Mouse (Mus musculus): ENCODE results near the gene Micall1. TPM values are rescaled to one million over a fixed set of nuclear protein-coding genes. Genes with fewer than 3 reads are reported as not detected.

Gene Micall1
- polyA plus RNA-seq, 1 experiment from 2014 or later: 5.5 TPM

GRCm38 (mm10) chr15:79140866-79141565, 32.3 kb downstream of the Micall1 start, which contains the start of the genes Polr2f and 1700088E04Rik:
Gene Polr2f, plus strand, starts transcription at chr15:79141009.
Gene 1700088E04Rik, minus strand, starts transcription at chr15:79141253.
- Histone ChIP-seq H3K27me3 (ENCODE audit: poor library complexity, severe bottlenecking) (no peaks in the 10 kb centered on the region), H3K9me3 (no peaks in the 10 kb centered on the region), H3K4me3 (peak within 1 kb of the TSS; percentile 94), H3K27ac (peak within 1 kb of the TSS; percentile 88), H3K4me1 (peaks cover 33% of the 10 kb centered on the region), H3K36me3 (replicated peaks) (peaks cover 32% of the 10 kb centered on the region)
- peak; percentile 97 for DNase-seq (ENCODE audit: extremely low spot score, low spot score)
- under 1% methylated on average over 57 of the region's 57 CpGs for whole genome bisulfite sequencing

GRCm38 (mm10) chr15:79141566-79141917, 32.8 kb downstream of the Micall1 start:
- Histone ChIP-seq H3K9me3 (no peaks in the 10 kb centered on the region), H3K27me3 (ENCODE audit: poor library complexity, severe bottlenecking) (no peaks in the 10 kb centered on the region), H3K27ac (peak overlapping the region; percentile 88), H3K4me3 (peak overlapping the region; percentile 94), H3K36me3 (replicated peaks) (peaks cover 38% of the 10 kb centered on the region), H3K4me1 (peaks cover 29% of the 10 kb centered on the region)
- DNase-seq (ENCODE audit: extremely low spot score, low spot score): no peak
- 2% methylated on average over 7 of the region's 7 CpGs for WGBS

GRCm38 (mm10) chr15:79143316-79143715, 34.6 kb downstream of the Micall1 start:
- no peak for DNase-seq (ENCODE audit: extremely low spot score, low spot score)
- Histone ChIP-seq H3K27me3 (ENCODE audit: poor library complexity, severe bottlenecking) (no peaks in the 10 kb centered on the region), H3K27ac (no peak overlapping the region), H3K4me3 (no peak overlapping the region), H3K4me1 (peaks cover 29% of the 10 kb centered on the region), H3K9me3 (no peaks in the 10 kb centered on the region), H3K36me3 (replicated peaks) (peaks cover 55% of the 10 kb centered on the region)
- 86% methylated on average over 12 of the region's 12 CpGs for WGBS

GRCm38 (mm10) chr15:79144021-79144420, 35.3 kb downstream of the Micall1 start:
- Histone ChIP-seq H3K4me3 (no peak overlapping the region), H3K36me3 (replicated peaks) (peaks cover 62% of the 10 kb centered on the region), H3K4me1 (peaks cover 29% of the 10 kb centered on the region), H3K9me3 (no peaks in the 10 kb centered on the region), H3K27me3 (ENCODE audit: poor library complexity, severe bottlenecking) (no peaks in the 10 kb centered on the region), H3K27ac (no peak overlapping the region)
- DNase-seq (ENCODE audit: extremely low spot score, low spot score): no peak
- WGBS: 97% methylated on average over 8 of the region's 8 CpGs

- WGBS: 88% methylated on average over 7 of the region's 7 CpGs
- Histone ChIP-seq H3K27ac (no peak overlapping the region), H3K27me3 (ENCODE audit: poor library complexity, severe bottlenecking) (no peaks in the 10 kb centered on the region), H3K9me3 (no peaks in the 10 kb centered on the region), H3K36me3 (replicated peaks) (peaks cover 75% of the 10 kb centered on the region), H3K4me3 (no peak overlapping the region), H3K4me1 (peaks cover 26% of the 10 kb centered on the region)
- no peak for DNase-seq (ENCODE audit: extremely low spot score, low spot score)
These were observed 36.8 kb downstream of the Micall1 start for GRCm38 (mm10) chr15:79145522-79145921.

GRCm38 (mm10) chr15:79148533-79148932, 39.8 kb downstream of the Micall1 start:
- H3K9me3 ChIP-seq: no peaks in the 10 kb centered on the region
- DNase-seq (ENCODE audit: extremely low spot score, low spot score): peak; percentile 85
- peaks cover 94% of the 10 kb centered on the region for H3K36me3 ChIP-seq (replicated peaks)
- no peaks in the 10 kb centered on the region for H3K27me3 ChIP-seq (ENCODE audit: poor library complexity, severe bottlenecking)
- no peak overlapping the region for H3K4me3 ChIP-seq
- H3K4me1 ChIP-seq: peaks cover 27% of the 10 kb centered on the region
- 61% methylated on average over 7 of the region's 7 CpGs for WGBS
- H3K27ac ChIP-seq: no peak overlapping the region

GRCm38 (mm10) chr15:79151881-79152280, 43.2 kb downstream of the Micall1 start:
- 44% methylated on average over 8 of the region's 8 CpGs for WGBS
- DNase-seq (ENCODE audit: extremely low spot score, low spot score): no peak

GRCm38 (mm10) chr15:79152709-79153108, 44.0 kb downstream of the Micall1 start:
- Histone ChIP-seq H3K27ac (peak overlapping the region; percentile 84), H3K27me3 (ENCODE audit: poor library complexity, severe bottlenecking) (no peaks in the 10 kb centered on the region), H3K36me3 (replicated peaks) (peaks cover 56% of the 10 kb centered on the region), H3K4me3 (no peak overlapping the region), H3K9me3 (no peaks in the 10 kb centered on the region), H3K4me1 (peaks cover 53% of the 10 kb centered on the region)
- 43% methylated on average over 6 of the region's 6 CpGs for WGBS
- DNase-seq (ENCODE audit: extremely low spot score, low spot score): no peak

More at GRCm38 (mm10) chr15:79151881-79152280, 43.2 kb downstream of the Micall1 start:
- Histone ChIP-seq H3K4me1 (peaks cover 53% of the 10 kb centered on the region), H3K27ac (peak overlapping the region; percentile 84), H3K27me3 (ENCODE audit: poor library complexity, severe bottlenecking) (no peaks in the 10 kb centered on the region), H3K36me3 (replicated peaks) (peaks cover 65% of the 10 kb centered on the region), H3K9me3 (no peaks in the 10 kb centered on the region), H3K4me3 (no peak overlapping the region)

- Histone ChIP-seq H3K4me3 (no peak overlapping the region), H3K9me3 (no peaks in the 10 kb centered on the region), H3K27ac (peak overlapping the region; percentile 20), H3K27me3 (ENCODE audit: poor library complexity, severe bottlenecking) (peaks cover 26% of the 10 kb centered on the region), H3K36me3 (replicated peaks) (peaks cover 31% of the 10 kb centered on the region), H3K4me1 (peaks cover 55% of the 10 kb centered on the region)
- DNase-seq (ENCODE audit: extremely low spot score, low spot score): no peak
- WGBS: 49% methylated on average over 3 of the region's 3 CpGs
These were observed 46.9 kb downstream of the Micall1 start for GRCm38 (mm10) chr15:79155572-79155971.

GRCm38 (mm10) chr15:79162301-79162700, 53.6 kb downstream of the Micall1 start:
- 65% methylated on average over 7 of the region's 7 CpGs for WGBS
- DNase-seq (ENCODE audit: extremely low spot score, low spot score): no peak
- Histone ChIP-seq H3K4me3 (no peak overlapping the region), H3K9me3 (no peaks in the 10 kb centered on the region), H3K27me3 (ENCODE audit: poor library complexity, severe bottlenecking) (peaks cover 91% of the 10 kb centered on the region), H3K36me3 (replicated peaks) (no peaks in the 10 kb centered on the region), H3K4me1 (peaks cover 47% of the 10 kb centered on the region), H3K27ac (no peak overlapping the region; the same call in 1 of the 2 replicates)

GRCm38 (mm10) chr15:79162822-79163221, 54.1 kb downstream of the Micall1 start:
- Histone ChIP-seq H3K36me3 (replicated peaks) (no peaks in the 10 kb centered on the region), H3K27me3 (ENCODE audit: poor library complexity, severe bottlenecking) (peaks cover 91% of the 10 kb centered on the region), H3K4me3 (peak overlapping the region; percentile 33; the same call in 1 of the 2 replicates), H3K4me1 (peaks cover 49% of the 10 kb centered on the region), H3K9me3 (no peaks in the 10 kb centered on the region), H3K27ac (no peak overlapping the region)
- WGBS: 49% methylated on average over 14 of the region's 14 CpGs
- no peak for DNase-seq (ENCODE audit: extremely low spot score, low spot score)

GRCm38 (mm10) chr15:79164251-79164650, 55.6 kb downstream of the Micall1 start:
- Histone ChIP-seq H3K36me3 (replicated peaks) (no peaks in the 10 kb centered on the region), H3K4me3 (peak overlapping the region; percentile 11), H3K4me1 (peaks cover 53% of the 10 kb centered on the region), H3K9me3 (no peaks in the 10 kb centered on the region), H3K27ac (no peak overlapping the region), H3K27me3 (ENCODE audit: poor library complexity, severe bottlenecking) (peaks cover 79% of the 10 kb centered on the region)
- 5% methylated on average over 15 of the region's 15 CpGs for WGBS
- peak; percentile 28 for DNase-seq (ENCODE audit: extremely low spot score, low spot score)

- no peak for DNase-seq (ENCODE audit: extremely low spot score, low spot score)
- Histone ChIP-seq H3K9me3 (no peaks in the 10 kb centered on the region), H3K4me1 (peaks cover 58% of the 10 kb centered on the region), H3K27me3 (ENCODE audit: poor library complexity, severe bottlenecking) (peaks cover 70% of the 10 kb centered on the region), H3K36me3 (replicated peaks) (no peaks in the 10 kb centered on the region), H3K27ac (peak within 1 kb of the TSS; percentile 40), H3K4me3 (peak within 1 kb of the TSS; percentile 11)
- WGBS: 35% methylated on average over 5 of the region's 5 CpGs
These were observed 56.4 kb downstream of the Micall1 start, which contains the start of gene Sox10 for GRCm38 (mm10) chr15:79165140-79165539. Gene Sox10, minus strand, starts transcription at chr15:79165240.

All from forebrain, embryonic 10.5 days (tissue).